Mouse (Mus musculus): ENCODE data around the gene Cdkl2.

- TF ChIP-seq MAFK (IDR thresholded peaks at IDR 0.05; ENCODE audit: insufficient read depth, low read depth, low read length) (no peak), ZC3H11A (IDR thresholded peaks at IDR 0.05; ENCODE audit: borderline replicate concordance, low read depth, low read length) (no peak), ZNF384 (IDR thresholded peaks at IDR 0.05; ENCODE audit: low read depth, low read length) (no peak), CHD2 (IDR thresholded peaks at IDR 0.05; ENCODE audit: low read depth, low read length) (no peak)
These were observed 86.5 kb downstream of the Cdkl2 start for GRCm38 (mm10) chr5:91956991-91957760.
